Mouse (Mus musculus) midbrain, embryonic 15.5 days (tissue): ENCODE results near the gene 4930467E23Rik. TPM values are rescaled to one million over a fixed set of nuclear protein-coding genes. Genes with fewer than 3 reads are reported as not detected.
"Not testable (repeated sequence)": the region's sequence is repeated elsewhere in the genome, so short reads cannot be mapped to it uniquely, and the experiment has no call there.

ENCODE experiments used
- ATAC-seq: fragments of 200-750 bp; cut with Nextera tagmentation; replicated peaks from 2 replicates; pipeline ENCODE4 v1.8.0; 2017; ENCODE audit warnings: moderate TSS enrichment
- H3K27ac ChIP-seq: fragments of 300-500 bp; sonication (generic); 2 replicates; pipeline ENCODE4 v1.5.1; 2015; ENCODE audit warnings: mild to moderate bottlenecking, inconsistent platforms
- H3K27me3 ChIP-seq: fragments of 300-500 bp; sonication (generic); replicated peaks from 2 replicates; pipeline ENCODE4 v1.6.1; 2015; ENCODE audit warnings: inconsistent platforms
- H3K36me3 ChIP-seq: fragments of 300-500 bp; sonication (generic); replicated peaks from 2 replicates; pipeline ENCODE4 v1.6.1; 2015; ENCODE audit warnings: inconsistent platforms
- H3K4me1 ChIP-seq: fragments of 300-500 bp; sonication (generic); 2 replicates; pipeline ENCODE4 v1.6.1; 2015; ENCODE audit warnings: inconsistent platforms
- H3K4me2 ChIP-seq: fragments of 300-500 bp; sonication (generic); 2 replicates; pipeline ENCODE4 v1.6.1; 2015; ENCODE audit warnings: inconsistent platforms, mild to moderate bottlenecking, moderate library complexity
- H3K4me3 ChIP-seq: fragments of 300-500 bp; sonication (generic); 2 replicates; pipeline ENCODE4 v1.5.1; 2015; ENCODE audit warnings: mild to moderate bottlenecking, inconsistent platforms
- H3K9ac ChIP-seq: fragments of 300-500 bp; sonication (generic); 2 replicates; pipeline ENCODE4 v1.6.1; 2015; ENCODE audit warnings: mild to moderate bottlenecking, inconsistent platforms
- H3K9me3 ChIP-seq: fragments of 300-500 bp; sonication (generic); 2 replicates; pipeline ENCODE4 v1.6.1; 2016; ENCODE audit warnings: inconsistent platforms
- WGBS: fragments of 180-500 bp; shearing (Covaris S2); methylation state at CpG from one replicate; pipeline ENCODE4 v1.1.7; 2015; ENCODE audit warnings: mixed read lengths; 5-methylcytosine and 5-hydroxymethylcytosine counted together
- polyA plus RNA-seq: library from polyadenylated mRNA; unstranded; fragments of >200 nt; fragmentation: Nextera tagmentation; extraction: Ambion mirVana; gene quantifications from 2 replicates; pipeline ENCODE4 v1.2.1, GENCODE M21; 2015

Gene 4930467E23Rik
- polyA plus RNA-seq, 1 experiment from 2014 or later = not detected

DNA sequence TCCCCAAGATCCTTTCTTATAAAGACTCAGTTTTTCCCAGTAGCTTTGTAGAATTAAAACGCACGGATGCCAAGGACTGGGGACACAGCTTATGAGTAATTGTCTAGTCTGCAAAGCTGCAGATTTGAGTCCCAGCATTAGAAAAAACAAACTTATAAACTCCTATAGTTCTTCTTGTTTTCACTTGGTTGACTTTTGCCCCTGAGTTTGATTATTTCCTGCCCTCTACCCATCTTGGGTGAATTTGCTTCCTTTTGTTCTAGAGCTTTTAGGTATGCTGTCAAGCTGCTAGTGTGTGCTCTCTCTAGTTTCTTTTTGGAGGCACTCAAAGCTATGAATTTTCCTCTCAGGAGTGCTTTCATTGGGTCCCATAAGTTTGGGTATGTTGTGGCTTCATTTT, 14.9 kb upstream of the 4930467E23Rik start:
- not testable (repeated sequence) for H3K9me3 ChIP-seq, H3K4me1 ChIP-seq, ATAC-seq, H3K36me3 ChIP-seq, H3K27ac ChIP-seq, H3K4me3 ChIP-seq, H3K9ac ChIP-seq, H3K27me3 ChIP-seq, H3K4me2 ChIP-seq
- 84% methylated on average over 2 of the region's 2 CpGs for WGBS

DNA sequence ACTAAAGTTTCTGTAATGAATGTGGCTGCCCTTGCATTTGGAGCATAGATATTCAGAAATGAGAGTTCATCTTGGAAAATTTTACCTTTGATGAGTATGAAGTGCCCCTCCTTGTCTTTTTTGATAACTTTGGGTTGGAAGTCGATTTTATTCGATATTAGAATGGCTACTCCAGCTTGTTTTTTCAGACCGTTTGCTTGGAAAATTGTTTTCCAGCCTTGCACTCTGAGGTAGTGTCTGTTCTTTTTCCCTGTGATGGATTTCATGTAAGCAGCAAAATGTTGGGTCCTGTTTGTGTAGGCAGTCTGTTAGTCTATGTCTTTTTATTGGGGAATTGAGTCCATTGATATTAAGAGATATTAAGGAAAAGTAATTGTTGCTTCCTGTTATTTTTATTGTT, 14.1 kb upstream of the 4930467E23Rik start:
- H3K36me3 ChIP-seq, H3K9me3 ChIP-seq, ATAC-seq, H3K4me3 ChIP-seq, H3K9ac ChIP-seq, H3K4me2 ChIP-seq, H3K4me1 ChIP-seq, H3K27ac ChIP-seq, H3K27me3 ChIP-seq: not testable (repeated sequence)
- 92% methylated on average over 3 of the region's 3 CpGs for WGBS

GRCm38 (mm10) chr8:19717851-19718250, 11.5 kb upstream of the 4930467E23Rik start:
- H3K4me1 ChIP-seq, H3K9ac ChIP-seq, H3K4me3 ChIP-seq, H3K4me2 ChIP-seq, ATAC-seq, H3K9me3 ChIP-seq, H3K27ac ChIP-seq, H3K36me3 ChIP-seq, H3K27me3 ChIP-seq: not testable (repeated sequence)
- WGBS = 95% methylated on average over 3 of the region's 3 CpGs

DNA sequence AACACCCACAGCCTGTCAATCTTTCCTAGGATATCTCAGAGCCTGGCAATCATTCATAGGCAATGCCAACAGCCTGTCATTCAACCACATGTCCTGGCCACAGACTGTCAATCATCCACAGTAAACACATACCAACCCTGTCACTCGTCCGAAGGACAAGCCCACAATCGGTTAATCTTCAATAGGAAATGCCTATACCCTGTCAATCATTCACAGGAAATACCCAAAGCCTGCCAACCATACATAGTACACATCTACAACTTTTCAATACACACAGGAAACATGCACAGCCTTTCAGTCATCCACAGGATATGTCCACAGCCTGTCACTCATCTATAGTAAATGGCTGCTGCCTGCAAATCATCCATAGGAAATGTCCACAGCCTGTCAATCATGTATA, 9.9 kb upstream of the 4930467E23Rik start:
- not testable (repeated sequence) for H3K9me3 ChIP-seq, H3K9ac ChIP-seq, H3K36me3 ChIP-seq, H3K4me1 ChIP-seq, H3K27me3 ChIP-seq, ATAC-seq, H3K4me3 ChIP-seq, H3K4me2 ChIP-seq, H3K27ac ChIP-seq
- 76% methylated on average over 3 of the region's 3 CpGs for WGBS

GRCm38 (mm10) chr8:19724871-19725270, 4.5 kb upstream of the 4930467E23Rik start:
- not testable (repeated sequence) for H3K4me1 ChIP-seq, H3K27ac ChIP-seq, ATAC-seq, H3K9me3 ChIP-seq, H3K27me3 ChIP-seq, H3K36me3 ChIP-seq, H3K9ac ChIP-seq, H3K4me2 ChIP-seq, H3K4me3 ChIP-seq
- WGBS = 61% methylated on average over 2 of the region's 2 CpGs

DNA sequence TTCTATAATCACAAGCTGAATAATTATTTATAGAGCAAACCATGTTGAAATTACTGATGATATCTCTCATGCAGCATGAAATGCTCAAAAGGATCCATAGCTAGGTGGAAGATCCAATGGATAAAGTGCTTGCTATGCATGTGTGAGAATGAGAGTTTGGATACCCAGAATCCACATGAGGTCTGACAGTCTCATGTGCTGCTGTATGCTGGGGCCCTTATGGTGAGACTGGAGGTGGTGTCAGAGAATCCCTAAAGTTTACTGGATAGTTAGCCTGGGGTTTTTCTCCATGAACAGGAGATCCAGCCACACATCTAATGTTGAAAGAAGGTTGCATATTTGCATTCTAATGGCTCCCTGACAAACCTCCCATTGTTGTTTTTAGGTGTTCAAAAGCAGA, 22.4 kb downstream of the 4930467E23Rik start:
- not testable (repeated sequence) for ATAC-seq, H3K9ac ChIP-seq, H3K4me2 ChIP-seq, H3K9me3 ChIP-seq, H3K4me3 ChIP-seq, H3K27me3 ChIP-seq, H3K4me1 ChIP-seq, H3K36me3 ChIP-seq, H3K27ac ChIP-seq

- not testable (repeated sequence) for H3K27me3 ChIP-seq, H3K27ac ChIP-seq, H3K4me3 ChIP-seq, H3K9ac ChIP-seq, H3K9me3 ChIP-seq, H3K4me1 ChIP-seq, H3K4me2 ChIP-seq, H3K36me3 ChIP-seq, ATAC-seq
- WGBS = 60% methylated on average over 3 of the region's 3 CpGs
Observed at GRCm38 (mm10) chr8:19754178-19754577, 24.8 kb downstream of the 4930467E23Rik start.

- not testable (repeated sequence) for H3K9me3 ChIP-seq, H3K9ac ChIP-seq, H3K4me3 ChIP-seq, H3K27ac ChIP-seq, H3K4me1 ChIP-seq, H3K27me3 ChIP-seq, H3K4me2 ChIP-seq, ATAC-seq, H3K36me3 ChIP-seq
- WGBS = 78% methylated on average over 3 of the region's 3 CpGs
Observed at GRCm38 (mm10) chr8:19754961-19755360, 25.6 kb downstream of the 4930467E23Rik start.

DNA sequence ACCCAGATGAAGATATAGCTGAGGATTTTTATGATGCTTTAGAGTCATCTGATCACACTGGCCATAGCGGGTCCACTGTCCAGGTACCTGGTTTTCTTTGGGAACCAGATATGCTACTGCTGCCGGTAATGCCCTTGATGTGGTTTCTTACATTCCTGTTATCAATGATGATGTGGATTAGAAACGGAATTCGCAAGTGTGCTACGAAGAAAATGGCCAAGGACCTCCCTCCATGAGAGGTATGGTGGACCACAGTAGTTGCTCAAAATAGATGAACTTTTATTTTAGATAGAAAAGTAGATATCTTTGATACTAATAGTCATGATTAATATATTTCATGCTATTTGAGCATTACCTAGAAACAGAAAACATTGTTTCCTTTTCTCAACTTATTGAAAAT, 32.3 kb downstream of the 4930467E23Rik start:
- ATAC-seq, H3K27ac ChIP-seq: not testable (repeated sequence)
- 86% methylated on average over 5 of the region's 5 CpGs for WGBS

GRCm38 (mm10) chr8:19762860-19763592, 33.6 kb downstream of the 4930467E23Rik start:
- H3K36me3 ChIP-seq, H3K27ac ChIP-seq, H3K4me1 ChIP-seq, H3K9ac ChIP-seq, H3K4me2 ChIP-seq, H3K27me3 ChIP-seq, ATAC-seq, H3K9me3 ChIP-seq, H3K4me3 ChIP-seq: not testable (repeated sequence)
- 63% methylated on average over 4 of the region's 4 CpGs for WGBS

More for the DNA sequence above, 32.3 kb downstream of the 4930467E23Rik start:
- not testable (repeated sequence) for H3K36me3 ChIP-seq, H3K4me3 ChIP-seq, H3K27me3 ChIP-seq, H3K9me3 ChIP-seq, H3K4me1 ChIP-seq, H3K4me2 ChIP-seq, H3K9ac ChIP-seq

DNA sequence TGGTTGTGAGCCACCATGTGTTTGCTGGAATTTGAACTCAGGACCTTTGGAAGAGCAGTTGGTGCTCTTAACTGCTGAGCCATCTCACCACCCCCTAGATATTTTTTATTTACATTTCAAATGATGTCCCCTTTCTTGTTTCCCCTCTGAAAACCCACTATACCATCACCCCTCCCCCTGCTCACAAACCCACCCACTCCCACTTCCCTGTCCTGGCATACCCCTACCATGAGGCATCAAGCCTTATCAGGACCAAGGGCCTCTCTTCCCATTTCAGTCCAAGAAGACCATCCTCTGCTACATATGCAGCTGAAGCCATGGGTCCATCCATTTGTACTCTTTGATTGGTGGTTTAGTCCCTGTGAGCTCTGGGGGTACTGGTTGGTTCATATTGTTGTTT, 36.2 kb downstream of the 4930467E23Rik start:
- H3K4me1 ChIP-seq, H3K4me2 ChIP-seq, H3K9me3 ChIP-seq, ATAC-seq, H3K4me3 ChIP-seq, H3K27me3 ChIP-seq, H3K9ac ChIP-seq, H3K36me3 ChIP-seq, H3K27ac ChIP-seq: not testable (repeated sequence)

GRCm38 (mm10) chr8:19773461-19773860, 44.1 kb downstream of the 4930467E23Rik start:
- WGBS = 87% methylated on average over 4 of the region's 4 CpGs

DNA sequence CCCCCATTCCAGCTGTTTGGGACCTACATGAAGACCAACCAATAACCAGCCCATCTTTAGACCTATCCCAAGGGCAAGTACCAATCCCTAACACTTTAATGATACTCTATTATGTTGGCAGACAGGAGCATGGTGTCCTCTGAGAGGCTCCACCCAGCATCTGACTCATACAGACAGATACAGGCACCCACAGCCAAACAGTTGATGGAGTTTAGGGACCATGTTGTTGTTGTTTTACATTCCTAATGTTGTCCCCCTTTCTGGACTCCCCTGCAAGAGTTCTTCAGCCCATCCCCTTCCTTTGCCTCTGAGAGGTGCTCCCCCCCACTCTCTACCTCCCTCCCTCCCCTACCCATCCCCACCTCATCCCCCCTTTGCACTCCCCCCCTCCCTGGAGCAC, 46.9 kb downstream of the 4930467E23Rik start:
- H3K27me3 ChIP-seq, H3K4me3 ChIP-seq, H3K4me1 ChIP-seq, H3K9me3 ChIP-seq, H3K4me2 ChIP-seq, H3K27ac ChIP-seq, H3K36me3 ChIP-seq, ATAC-seq, H3K9ac ChIP-seq: not testable (repeated sequence)

More at GRCm38 (mm10) chr8:19773461-19773860, 44.1 kb downstream of the 4930467E23Rik start:
- H3K4me1 ChIP-seq, ATAC-seq, H3K4me2 ChIP-seq, H3K9me3 ChIP-seq, H3K4me3 ChIP-seq, H3K27me3 ChIP-seq, H3K36me3 ChIP-seq, H3K9ac ChIP-seq, H3K27ac ChIP-seq: not testable (repeated sequence)
